Mouse (Mus musculus) neural tube, embryonic 12.5 days (tissue): ENCODE measurements around the gene Gm6710. TPM values are rescaled to one million over a fixed set of nuclear protein-coding genes. Genes with fewer than 3 reads are reported as not detected.
"Not testable (repeated sequence)": the region's sequence is repeated elsewhere in the genome, so short reads cannot be mapped to it uniquely, and the experiment has no call there.

Experiments
- ATAC-seq: fragments of 200-750 bp; cut with Nextera tagmentation; 2 replicates; pipeline ENCODE4 v1.8.0; 2017; ENCODE audit warnings: low read depth, mild to moderate bottlenecking, moderate TSS enrichment, moderate library complexity; ENCODE audit not compliant: low FRiP score
- H3K27ac ChIP-seq: fragments of 300-500 bp; sonication (generic); 2 replicates; pipeline ENCODE4 v1.5.1; 2016
- H3K27me3 ChIP-seq: fragments of 300-500 bp; sonication (generic); replicated peaks from 2 replicates; pipeline ENCODE4 v1.6.1; 2016; ENCODE audit warnings: mild to moderate bottlenecking
- H3K36me3 ChIP-seq: fragments of 300-500 bp; sonication (generic); 2 replicates; pipeline ENCODE4 v1.6.1; 2016; ENCODE audit warnings: mild to moderate bottlenecking
- H3K4me1 ChIP-seq: fragments of 300-500 bp; sonication (generic); 2 replicates; pipeline ENCODE4 v1.6.1; 2016
- H3K4me2 ChIP-seq: fragments of 300-500 bp; sonication (generic); replicated peaks from 2 replicates; pipeline ENCODE4 v1.6.1; 2016; ENCODE audit warnings: mild to moderate bottlenecking
- H3K4me3 ChIP-seq: fragments of 300-500 bp; sonication (generic); 2 replicates; pipeline ENCODE4 v1.5.1; 2016
- H3K9ac ChIP-seq: fragments of 300-500 bp; sonication (generic); 2 replicates; pipeline ENCODE4 v1.6.1; 2016; ENCODE audit warnings: mild to moderate bottlenecking
- H3K9me3 ChIP-seq: fragments of 300-500 bp; sonication (generic); 2 replicates; pipeline ENCODE4 v1.6.1; 2016; ENCODE audit warnings: mild to moderate bottlenecking
- WGBS: fragments of 180-500 bp; shearing (Covaris S2); methylation state at CpG from one replicate; pipeline ENCODE4 v1.1.7; 2016; 5-methylcytosine and 5-hydroxymethylcytosine counted together
- polyA plus RNA-seq: library from polyadenylated mRNA; unstranded; fragments of >200 nt; fragmentation: Nextera tagmentation; extraction: Ambion mirVana; gene quantifications from 2 replicates; pipeline ENCODE4 v1.2.1, GENCODE M21; 2016

Gene Gm6710
- polyA plus RNA-seq, result 21.1 and 22.4 TPM in 2 replicates

DNA sequence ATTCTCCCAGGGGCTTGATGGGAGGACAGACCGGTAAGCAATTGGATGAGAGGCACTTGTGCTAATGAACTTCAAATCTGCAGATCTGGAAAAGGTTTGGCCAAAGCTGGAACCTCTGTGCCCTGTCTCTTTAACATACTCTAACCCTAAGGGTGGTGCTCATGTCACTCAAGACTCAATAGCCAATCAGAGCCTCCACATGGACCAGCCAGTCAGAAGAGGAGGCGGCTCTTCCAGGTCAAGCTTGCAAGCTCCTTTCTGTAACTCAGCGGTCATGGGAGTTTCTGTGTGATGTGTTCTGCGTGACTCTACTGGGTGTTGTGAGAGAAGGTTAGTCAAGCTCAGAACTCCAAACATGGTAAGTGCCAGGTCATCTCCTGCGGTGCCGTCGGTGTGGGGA is at the start of gene Gm6710:
Gene Gm6710 (plus strand): TSS at position 196 of the 400 bp plus-strand sequence.
- not testable (repeated sequence) for H3K4me3 ChIP-seq, H3K4me2 ChIP-seq, H3K27me3 ChIP-seq, ATAC-seq, H3K27ac ChIP-seq, H3K36me3 ChIP-seq, H3K9me3 ChIP-seq, H3K9ac ChIP-seq, H3K4me1 ChIP-seq
- WGBS, result no CpG with 5 or more reads among the region's 7 CpGs

Other genes starting within 250 kb of the Gm6710 start
- gene Gm11007, start 225.2 kb upstream of the Gm6710 start, polyA plus RNA-seq, result not detected in 2 replicates
- 4.2 and 9.1 TPM in 2 replicates for gene Zfp969, start 165.6 kb upstream of the Gm6710 start, polyA plus RNA-seq
- gene Gm2007, start 127.7 kb upstream of the Gm6710 start, polyA plus RNA-seq, result not detected in 2 replicates
- gene Gm14288, start 68.1 kb upstream of the Gm6710 start, polyA plus RNA-seq, result 6.6 TPM in 1 of 2 replicates, not detected in the other
- gene Zfp966, start 61.9 kb downstream of the Gm6710 start, polyA plus RNA-seq, result 3.0 and 3.4 TPM in 2 replicates
- 19.1 and 22.2 TPM in 2 replicates for gene Gm2026, start 96.1 kb downstream of the Gm6710 start, polyA plus RNA-seq